Mouse (Mus musculus): ENCODE results near the gene Fcna. TPM values are rescaled to one million over a fixed set of nuclear protein-coding genes. Genes with fewer than 3 reads are reported as not detected.

Gene Fcna
- polyA plus RNA-seq, 1 experiment from 2014 or later = 3.8 TPM

DNA sequence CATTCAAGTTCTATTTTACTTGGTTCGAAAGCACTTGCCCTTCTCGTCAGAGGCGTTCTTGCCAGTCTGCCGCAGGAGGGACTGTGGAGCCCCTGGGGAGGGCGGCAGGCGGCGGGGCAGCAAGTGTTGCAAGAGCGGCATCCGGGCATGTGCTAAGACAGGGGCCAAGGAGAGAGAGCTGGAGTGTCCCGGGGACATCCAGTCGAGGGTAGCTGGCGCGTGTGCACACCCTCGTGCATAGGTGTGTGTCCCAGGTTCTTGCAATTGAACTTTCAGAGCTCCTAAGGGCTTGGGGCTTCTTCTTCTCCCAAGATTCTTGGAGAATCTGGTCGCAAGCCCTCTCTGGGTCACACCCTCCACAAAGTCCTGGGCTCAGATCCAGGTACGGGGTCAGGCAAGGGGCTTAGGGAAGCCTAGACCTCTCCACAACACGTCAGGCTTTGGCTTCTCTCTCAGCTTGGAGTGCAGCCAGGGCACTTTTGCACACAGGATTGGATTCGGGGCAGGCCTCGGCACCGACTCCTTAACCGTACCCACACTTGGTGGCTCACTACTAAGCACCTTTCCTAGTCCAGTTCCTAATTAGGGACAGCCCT lies 52.3 kb downstream of the Fcna start:
- H3K4me2 ChIP-seq (replicated peaks; ENCODE audit: low read depth) = peak overlapping the region; percentile 80
- H3K4me3 ChIP-seq (ENCODE audit: low read depth, low read length) = peak overlapping the region; percentile 50
- no peak for ATAC-seq (ENCODE audit: low FRiP score, low TSS enrichment)
- peak overlapping the region; percentile 55 for H3K9ac ChIP-seq (ENCODE audit: low read length)
- peak overlapping the region; percentile 83 for H3K27ac ChIP-seq (replicated peaks)
- WGBS = 10% methylated on average over 21 of the region's 21 CpGs
- no peaks in the 10 kb centered on the region for H3K9me3 ChIP-seq (ENCODE audit: control insufficient read depth, low read length)
- DNase-seq (ENCODE audit: low spot score) = peak; percentile 51
- H3K27me3 ChIP-seq (ENCODE audit: control insufficient read depth, insufficient read depth, low read length) = peaks cover 26% of the 10 kb centered on the region
- H3K36me3 ChIP-seq (ENCODE audit: control insufficient read depth, insufficient read depth, low read length) = no peaks in the 10 kb centered on the region
- no peak for TF ChIP-seq EP300 (optimal IDR thresholded peaks at IDR 0.05)
- no peak for TF ChIP-seq CTCF (IDR thresholded peaks at IDR 0.05; ENCODE audit: low read depth)
- peaks cover 7% of the 10 kb centered on the region; the same call in 1 of the 2 replicates for H3K4me1 ChIP-seq (replicated peaks; ENCODE audit: control insufficient read depth, insufficient read depth)

Other genes with a start within 250 kb of the Fcna start
- 21.2 and 23.3 TPM in 2 replicates for gene Entpd2, start 232.2 kb downstream of the Fcna start, polyA plus RNA-seq (2015; fragmentation: Nextera tagmentation; extraction: Ambion mirVana)
- 52.8 and 53.0 TPM in 2 replicates for gene Npdc1, start 228.7 kb downstream of the Fcna start, polyA plus RNA-seq (2015; fragmentation: Nextera tagmentation; extraction: Ambion mirVana)
- 0.12 TPM in 1 of 2 replicates, not detected in the other for gene Fut7, start 204.8 kb downstream of the Fcna start, polyA plus RNA-seq (2015; fragmentation: Nextera tagmentation; extraction: Ambion mirVana)
- gene Abca2, start 199.3 kb downstream of the Fcna start, polyA plus RNA-seq (2015; fragmentation: Nextera tagmentation; extraction: Ambion mirVana) = 1.7 and 2.6 TPM in 2 replicates
- gene Clic3, start 171.2 kb downstream of the Fcna start, polyA plus RNA-seq (2015; fragmentation: Nextera tagmentation; extraction: Ambion mirVana) = 246 and 272 TPM in 2 replicates
- 51.7 and 59.7 TPM in 2 replicates for gene Paxx, start 166.9 kb downstream of the Fcna start, polyA plus RNA-seq (2015; fragmentation: Nextera tagmentation; extraction: Ambion mirVana)
- 4.7 and 5.2 TPM in 2 replicates for gene Ptgds, start 158.0 kb downstream of the Fcna start, polyA plus RNA-seq (2015; fragmentation: Nextera tagmentation; extraction: Ambion mirVana)
- gene Lcn12, start 134.1 kb downstream of the Fcna start, polyA plus RNA-seq (2015; fragmentation: Nextera tagmentation; extraction: Ambion mirVana) = not detected in 2 replicates
- gene Fbxw5, start 127.3 kb downstream of the Fcna start, polyA plus RNA-seq (2015; fragmentation: Nextera tagmentation; extraction: Ambion mirVana) = 39.3 and 47.5 TPM in 2 replicates
- gene C8g, start 126.3 kb downstream of the Fcna start, polyA plus RNA-seq (2015; fragmentation: Nextera tagmentation; extraction: Ambion mirVana) = 2.8 and 3.8 TPM in 2 replicates
- 15.9 and 16.0 TPM in 2 replicates for gene Traf2, start 81.1 kb downstream of the Fcna start, polyA plus RNA-seq (2015; fragmentation: Nextera tagmentation; extraction: Ambion mirVana)
- 351 and 372 TPM in 2 replicates for gene Edf1, start 70.2 kb downstream of the Fcna start, polyA plus RNA-seq (2015; fragmentation: Nextera tagmentation; extraction: Ambion mirVana)
- 0.34 and 0.55 TPM in 2 replicates for gene Mamdc4, start 53.2 kb downstream of the Fcna start, polyA plus RNA-seq (2015; fragmentation: Nextera tagmentation; extraction: Ambion mirVana)
- 87.0 and 87.5 TPM in 2 replicates for gene Phpt1, start 52.8 kb downstream of the Fcna start, polyA plus RNA-seq (2015; fragmentation: Nextera tagmentation; extraction: Ambion mirVana)
- gene Ajm1, start 46.3 kb downstream of the Fcna start, polyA plus RNA-seq (2015; fragmentation: Nextera tagmentation; extraction: Ambion mirVana) = 0.29 and 0.52 TPM in 2 replicates
- gene Rabl6, start 19.5 kb downstream of the Fcna start, polyA plus RNA-seq (2015; fragmentation: Nextera tagmentation; extraction: Ambion mirVana) = 30.9 and 32.2 TPM in 2 replicates
- 0.21 and 0.34 TPM in 2 replicates for gene Ccdc183, start 10.4 kb downstream of the Fcna start, polyA plus RNA-seq (2015; fragmentation: Nextera tagmentation; extraction: Ambion mirVana)
- gene Tmem141, start 6.0 kb downstream of the Fcna start, polyA plus RNA-seq (2015; fragmentation: Nextera tagmentation; extraction: Ambion mirVana) = 32.4 and 33.3 TPM in 2 replicates
- gene Lcn8, start 25.1 kb upstream of the Fcna start, polyA plus RNA-seq (2015; fragmentation: Nextera tagmentation; extraction: Ambion mirVana) = 0.16 and 0.22 TPM in 2 replicates
- gene Lcn5, start 29.9 kb upstream of the Fcna start, polyA plus RNA-seq (2015; fragmentation: Nextera tagmentation; extraction: Ambion mirVana) = not detected in 2 replicates
- not detected in 2 replicates for gene Lcn6, start 48.8 kb upstream of the Fcna start, polyA plus RNA-seq (2015; fragmentation: Nextera tagmentation; extraction: Ambion mirVana)
- gene Lcn10, start 54.7 kb upstream of the Fcna start, polyA plus RNA-seq (2015; fragmentation: Nextera tagmentation; extraction: Ambion mirVana) = not detected in 2 replicates
- 0.39 TPM in 1 of 2 replicates, not detected in the other for gene Obp2a, start 72.0 kb upstream of the Fcna start, polyA plus RNA-seq (2015; fragmentation: Nextera tagmentation; extraction: Ambion mirVana)
- gene Bmyc, start 78.7 kb upstream of the Fcna start, polyA plus RNA-seq (2015; fragmentation: Nextera tagmentation; extraction: Ambion mirVana) = 53.9 and 55.6 TPM in 2 replicates
- not detected in 2 replicates for gene Obp2b, start 109.0 kb upstream of the Fcna start, polyA plus RNA-seq (2015; fragmentation: Nextera tagmentation; extraction: Ambion mirVana)
- not detected in 2 replicates for gene Lcn3, start 137.5 kb upstream of the Fcna start, polyA plus RNA-seq (2015; fragmentation: Nextera tagmentation; extraction: Ambion mirVana)
- gene Lcn11, start 149.0 kb upstream of the Fcna start, polyA plus RNA-seq (2015; fragmentation: Nextera tagmentation; extraction: Ambion mirVana) = not detected in 2 replicates
- 1.2 and 1.6 TPM in 2 replicates for gene Gm13539, start 154.2 kb upstream of the Fcna start, polyA plus RNA-seq (2015; fragmentation: Nextera tagmentation; extraction: Ambion mirVana)
- gene Glt6d1, start 187.8 kb upstream of the Fcna start, polyA plus RNA-seq (2015; fragmentation: Nextera tagmentation; extraction: Ambion mirVana) = not detected in 2 replicates
- not detected in 2 replicates for gene Lcn9, start 195.1 kb upstream of the Fcna start, polyA plus RNA-seq (2015; fragmentation: Nextera tagmentation; extraction: Ambion mirVana)
- 0.10 TPM in 1 of 2 replicates, not detected in the other for gene Sohlh1, start 219.2 kb upstream of the Fcna start, polyA plus RNA-seq (2015; fragmentation: Nextera tagmentation; extraction: Ambion mirVana)
- gene Kcnt1, start 235.7 kb upstream of the Fcna start, polyA plus RNA-seq (2015; fragmentation: Nextera tagmentation; extraction: Ambion mirVana) = 0.19 and 0.30 TPM in 2 replicates